Mouse (Mus musculus): ENCODE measurements at regions not wholly inside any gene's neighbourhood (a gene's known extent, or its start where the extent isn't known, plus 50 kb on each side); places are given as distances from the start of the nearest gene placed in this dataset.

GRCm38 (mm10) chr13:111979428-111980204 lies 170.8 kb upstream of the Map3k1 start:
- DNase-seq: no peak

GRCm38 (mm10) chr13:111980205-111980595 lies 171.4 kb upstream of the Map3k1 start:
- no peak for DNase-seq

GRCm38 (mm10) chr13:111981103-111981502 lies 172.3 kb upstream of the Map3k1 start:
- DNase-seq: no peak

- DNase-seq: no peak
These were observed 174.1 kb upstream of the Map3k1 start for GRCm38 (mm10) chr13:111982796-111983460.

- peak; percentile 60 to 77 for DNase-seq
These were observed 175.3 kb upstream of the Map3k1 start for GRCm38 (mm10) chr13:111984081-111984574.

GRCm38 (mm10) chr13:111985406-111985805 lies 176.6 kb upstream of the Map3k1 start:
- no peak for DNase-seq

- DNase-seq: peak; percentile 48 to 74
These were observed 177.9 kb upstream of the Map3k1 start for GRCm38 (mm10) chr13:111986681-111987080.

GRCm38 (mm10) chr13:111987420-111987819 lies 178.6 kb upstream of the Map3k1 start:
- no peak for DNase-seq

- no peak for DNase-seq
These were observed 182.2 kb upstream of the Map3k1 start for GRCm38 (mm10) chr13:111990913-111991534.

- DNase-seq: no peak
These were observed 183.5 kb upstream of the Map3k1 start for GRCm38 (mm10) chr13:111992075-111992847.

- DNase-seq: no peak
These were observed 186.2 kb upstream of the Map3k1 start for GRCm38 (mm10) chr13:111994862-111995490.

- peak in 1 of 2 experiments; percentile 53 for DNase-seq
These were observed 186.9 kb upstream of the Map3k1 start for GRCm38 (mm10) chr13:111995716-111996115.

GRCm38 (mm10) chr13:111996910-111997309 lies 188.1 kb upstream of the Map3k1 start:
- no peak for DNase-seq

GRCm38 (mm10) chr13:111997980-111998945 lies 189.5 kb upstream of the Map3k1 start:
- no peak for DNase-seq

- DNase-seq: no peak
These were observed 191.0 kb upstream of the Map3k1 start for GRCm38 (mm10) chr13:111999647-112000292.

- no peak for DNase-seq
These were observed 191.5 kb upstream of the Map3k1 start for GRCm38 (mm10) chr13:112000293-112000665.

GRCm38 (mm10) chr13:112000696-112001095 lies 191.9 kb upstream of the Map3k1 start:
- DNase-seq: no peak

GRCm38 (mm10) chr13:112001155-112002025 lies 192.6 kb upstream of the Map3k1 start:
- peak; percentile 79 to 90 for DNase-seq

GRCm38 (mm10) chr13:112002661-112003347 lies 194.0 kb upstream of the Map3k1 start:
- DNase-seq: peak; percentile 72 to 82

All from thymus, postnatal 36 days (tissue).